Mouse (Mus musculus): ENCODE results near the gene Sh3pxd2a. TPM values are rescaled to one million over a fixed set of nuclear protein-coding genes. Genes with fewer than 3 reads are reported as not detected.

Gene Sh3pxd2a
- total RNA-seq, 2 experiments from 2014 or later, result 1.3 to 1.4 TPM

- ATAC-seq (ENCODE audit: poor library complexity, severe bottlenecking), result no peak
These were observed 243.2 kb downstream of the Sh3pxd2a start for GRCm38 (mm10) chr19:47221006-47221405.

- 0 out of 2 replicates have a peak, but pooled peaks have one; percentile 41 for ATAC-seq (ENCODE audit: poor library complexity, severe bottlenecking)
These were observed 244.0 kb downstream of the Sh3pxd2a start for GRCm38 (mm10) chr19:47220232-47220631.

DNA sequence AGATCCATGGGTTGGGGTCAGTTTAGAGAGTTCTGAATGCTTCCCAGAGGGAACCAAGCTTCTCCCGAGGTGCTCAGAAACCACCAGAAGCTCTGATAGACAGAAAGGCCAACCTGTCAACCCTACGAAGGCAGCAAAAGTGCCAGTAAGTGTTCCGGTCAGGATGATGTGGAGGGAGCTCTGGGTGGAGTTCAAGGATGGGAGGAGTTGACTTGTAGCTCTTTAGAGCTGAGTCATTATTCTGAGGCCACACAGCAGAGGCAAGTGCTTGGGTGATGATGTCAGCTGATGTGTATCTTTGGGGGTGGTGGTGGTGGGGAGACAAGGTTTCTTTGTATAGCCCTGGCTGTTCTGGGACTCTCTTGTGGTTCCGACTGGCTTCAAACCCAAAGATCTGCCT is 244.6 kb downstream of the Sh3pxd2a start:
- peak; percentile 54 for ATAC-seq (ENCODE audit: poor library complexity, severe bottlenecking)

DNA sequence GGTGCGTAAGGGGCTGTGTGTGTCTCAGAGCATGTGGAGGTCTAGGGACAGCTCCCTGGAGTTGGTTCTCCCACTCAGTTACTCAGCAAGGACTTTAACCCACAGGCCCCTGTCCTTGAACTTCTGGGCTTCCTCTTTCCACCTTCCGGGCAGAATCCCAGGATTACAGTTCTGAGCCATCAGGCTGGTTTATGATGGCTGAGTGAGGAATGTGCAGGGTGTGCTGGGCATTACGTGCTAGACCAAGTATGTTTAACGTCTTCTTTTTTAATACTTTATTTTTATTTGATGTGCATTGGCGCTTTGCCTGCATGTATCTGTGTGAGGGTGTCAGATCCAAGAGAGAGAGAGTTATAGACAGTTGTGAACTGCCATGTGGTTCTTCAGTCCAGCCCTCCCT is 247.4 kb downstream of the Sh3pxd2a start:
- no peak for ATAC-seq (ENCODE audit: poor library complexity, severe bottlenecking)

GRCm38 (mm10) chr19:47213470-47213869 is 250.7 kb downstream of the Sh3pxd2a start:
- no peak for ATAC-seq (ENCODE audit: poor library complexity, severe bottlenecking)

DNA sequence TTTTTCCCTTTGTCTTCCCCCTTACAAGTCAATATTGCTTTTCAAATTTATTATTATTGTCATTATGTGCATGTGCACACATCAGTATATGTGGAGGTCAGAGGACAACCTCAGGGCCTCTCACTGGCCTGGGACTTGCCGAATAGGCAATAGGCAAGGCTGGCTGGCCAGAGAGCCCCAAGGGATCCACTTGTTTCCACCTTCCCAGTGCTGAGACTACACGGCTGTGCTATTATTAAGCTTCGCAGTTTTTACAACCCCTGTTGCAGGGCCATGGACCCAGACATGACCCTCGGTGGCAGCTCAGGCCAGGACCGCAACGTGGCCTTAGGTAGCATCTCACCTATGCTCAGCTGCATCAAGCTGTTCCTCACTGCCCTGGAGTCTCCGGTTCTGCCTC is 251.8 kb downstream of the Sh3pxd2a start:
- no peak for ATAC-seq (ENCODE audit: poor library complexity, severe bottlenecking)

- ATAC-seq (ENCODE audit: poor library complexity, severe bottlenecking), result no peak
These were observed 252.4 kb downstream of the Sh3pxd2a start for GRCm38 (mm10) chr19:47211609-47212312.

DNA sequence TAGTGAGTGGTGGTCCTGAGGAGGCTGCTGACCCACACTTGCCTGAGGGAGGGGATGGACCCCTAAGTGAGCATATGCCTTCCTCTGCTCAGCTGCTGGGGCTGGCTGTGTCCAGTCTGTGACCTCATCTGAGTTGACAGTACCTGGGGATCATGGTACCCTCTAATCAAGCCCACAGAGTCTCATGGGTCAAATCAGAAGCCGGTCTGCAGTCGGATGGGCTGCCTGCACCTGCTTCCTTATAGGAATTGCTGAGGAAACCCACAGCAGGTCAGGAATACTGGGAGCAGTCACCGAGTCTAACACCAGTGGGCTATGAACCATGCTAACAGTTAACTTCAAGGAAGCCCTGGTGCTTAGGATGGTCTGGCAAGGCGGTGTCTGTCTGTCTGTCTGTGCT is 253.8 kb downstream of the Sh3pxd2a start:
- no peak for ATAC-seq (ENCODE audit: poor library complexity, severe bottlenecking)

Other genes with a start within 250 kb of the Sh3pxd2a start
- 44.2 and 46.2 TPM in 2 replicates for gene Stn1, start 73.1 kb upstream of the Sh3pxd2a start, total RNA-seq (2015)
- 39.2 and 44.9 TPM in 2 replicates for gene Stn1, start 73.1 kb upstream of the Sh3pxd2a start, total RNA-seq (2017)
- gene Slk, start 115.3 kb upstream of the Sh3pxd2a start, total RNA-seq (2015), result 148 and 150 TPM in 2 replicates
- gene Slk, start 115.3 kb upstream of the Sh3pxd2a start, total RNA-seq (2017), result 262 and 270 TPM in 2 replicates
- gene Col17a1, start 227.7 kb upstream of the Sh3pxd2a start, total RNA-seq (2015), result not detected in 2 replicates
- gene Col17a1, start 227.7 kb upstream of the Sh3pxd2a start, total RNA-seq (2017), result not detected in 2 replicates